Mouse (Mus musculus): ENCODE measurements around the gene Tex26. TPM values are rescaled to one million over a fixed set of nuclear protein-coding genes. Genes with fewer than 3 reads are reported as not detected.

The Tex26 gene
- polyA plus RNA-seq (2015; fragmentation: Nextera tagmentation; extraction: Ambion mirVana), result 0.14 and 0.23 TPM in 2 replicates

- peak within 1 kb of the TSS; percentile 32 for H3K9ac ChIP-seq (ENCODE audit: low read depth, low read length)
- H3K4me1 ChIP-seq (replicated peaks; ENCODE audit: insufficient read depth, low read length), result no peaks in the 10 kb centered on the region
- ATAC-seq (replicated peaks; ENCODE audit: low FRiP score, low read depth), result peak; percentile 91
- no peaks in the 10 kb centered on the region for H3K36me3 ChIP-seq (ENCODE audit: insufficient read depth, low read length)
- TF ChIP-seq CTCF (IDR thresholded peaks at IDR 0.05; ENCODE audit: low read depth), result no peak
- no peaks in the 10 kb centered on the region for H3K27me3 ChIP-seq (ENCODE audit: insufficient read depth, low read length)
- H3K9me3 ChIP-seq (replicated peaks; ENCODE audit: low read length), result no peaks in the 10 kb centered on the region
- DNase-seq (ENCODE audit: low spot score), result peak; percentile 88
- peak within 1 kb of the TSS; percentile 43; the same call in 1 of the 2 replicates for H3K27ac ChIP-seq
- under 1% methylated on average over 25 of the region's 25 CpGs for WGBS
- H3K4me3 ChIP-seq (replicated peaks; ENCODE audit: low read depth, low read length), result peak within 1 kb of the TSS; percentile 39
- H3K4me2 ChIP-seq (ENCODE audit: low read length), result peak within 1 kb of the TSS; percentile 83
Measured at GRCm38 (mm10) chr5:149439531-149440179, at the start of gene Tex26. Gene Tex26, plus strand, starts transcription at chr5:149439660.

GRCm38 (mm10) chr5:149391574-149392375 lies 47.7 kb upstream of the Tex26 start:
- Histone ChIP-seq H3K9me3 (replicated peaks; ENCODE audit: low read length) (peaks cover 3% of the 10 kb centered on the region), H3K4me3 (replicated peaks; ENCODE audit: low read depth, low read length) (no peak overlapping the region), H3K36me3 (ENCODE audit: insufficient read depth, low read length) (no peaks in the 10 kb centered on the region), H3K27me3 (ENCODE audit: insufficient read depth, low read length) (no peaks in the 10 kb centered on the region), H3K9ac (ENCODE audit: low read depth, low read length) (no peak overlapping the region), H3K27ac (0 out of 2 replicates have a peak overlapping the region, but pooled peaks have one; percentile 13), H3K4me1 (replicated peaks; ENCODE audit: insufficient read depth, low read length) (0 out of 2 replicates have a peak, but pooled peaks cover 7% of the 10 kb centered on the region), H3K4me2 (ENCODE audit: low read length) (no peak overlapping the region)
- TF ChIP-seq CTCF (IDR thresholded peaks at IDR 0.05; ENCODE audit: low read depth), result no peak
- DNase-seq (ENCODE audit: low spot score) (no peak), ATAC-seq (replicated peaks; ENCODE audit: low FRiP score, low read depth) (no peak)
- 31% methylated on average over 18 of the region's 18 CpGs for WGBS

- Histone ChIP-seq H3K4me2 (ENCODE audit: low read length) (no peak overlapping the region), H3K36me3 (ENCODE audit: insufficient read depth, low read length) (no peaks in the 10 kb centered on the region), H3K4me3 (replicated peaks; ENCODE audit: low read depth, low read length) (no peak overlapping the region), H3K9me3 (replicated peaks; ENCODE audit: low read length) (peaks cover 3% of the 10 kb centered on the region), H3K27me3 (ENCODE audit: insufficient read depth, low read length) (no peaks in the 10 kb centered on the region), H3K4me1 (replicated peaks; ENCODE audit: insufficient read depth, low read length) (0 out of 2 replicates have a peak, but pooled peaks cover 7% of the 10 kb centered on the region), H3K9ac (ENCODE audit: low read depth, low read length) (no peak overlapping the region), H3K27ac (no peak overlapping the region)
- TF ChIP-seq CTCF (IDR thresholded peaks at IDR 0.05; ENCODE audit: low read depth), result peak; percentile 25; the same call in 1 of the 2 replicates
- 64% methylated on average over 6 of the region's 6 CpGs for WGBS
- no peak for ATAC-seq (replicated peaks; ENCODE audit: low FRiP score, low read depth)
- no peak for DNase-seq (ENCODE audit: low spot score)
Measured at GRCm38 (mm10) chr5:149392420-149392988, 47.0 kb upstream of the Tex26 start.

GRCm38 (mm10) chr5:149401446-149401975 lies 37.9 kb upstream of the Tex26 start:
- TF ChIP-seq CTCF (IDR thresholded peaks at IDR 0.05; ENCODE audit: low read depth), result no peak
- no peak for ATAC-seq (replicated peaks; ENCODE audit: low FRiP score, low read depth)

GRCm38 (mm10) chr5:149402029-149402428 lies 37.4 kb upstream of the Tex26 start:
- Histone ChIP-seq H3K27ac (no peak overlapping the region), H3K4me1 (replicated peaks; ENCODE audit: insufficient read depth, low read length) (no peaks in the 10 kb centered on the region), H3K27me3 (ENCODE audit: insufficient read depth, low read length) (no peaks in the 10 kb centered on the region), H3K9ac (ENCODE audit: low read depth, low read length) (no peak overlapping the region), H3K36me3 (ENCODE audit: insufficient read depth, low read length) (no peaks in the 10 kb centered on the region), H3K4me2 (ENCODE audit: low read length) (no peak overlapping the region), H3K4me3 (replicated peaks; ENCODE audit: low read depth, low read length) (no peak overlapping the region), H3K9me3 (replicated peaks; ENCODE audit: low read length) (no peaks in the 10 kb centered on the region)
- ATAC-seq (replicated peaks; ENCODE audit: low FRiP score, low read depth), result no peak
- WGBS, result 86% methylated on average over 10 of the region's 10 CpGs
- DNase-seq (ENCODE audit: low spot score), result no peak
- TF ChIP-seq CTCF (IDR thresholded peaks at IDR 0.05; ENCODE audit: low read depth), result no peak

More at GRCm38 (mm10) chr5:149401446-149401975, 37.9 kb upstream of the Tex26 start:
- H3K36me3 ChIP-seq (ENCODE audit: insufficient read depth, low read length), result no peaks in the 10 kb centered on the region
- WGBS, result 88% methylated on average over 7 of the region's 7 CpGs
- H3K9ac ChIP-seq (ENCODE audit: low read depth, low read length), result no peak overlapping the region
- H3K4me3 ChIP-seq (replicated peaks; ENCODE audit: low read depth, low read length), result no peak overlapping the region
- H3K27me3 ChIP-seq (ENCODE audit: insufficient read depth, low read length), result no peaks in the 10 kb centered on the region
- H3K4me1 ChIP-seq (replicated peaks; ENCODE audit: insufficient read depth, low read length), result no peaks in the 10 kb centered on the region
- H3K27ac ChIP-seq, result no peak overlapping the region
- no peak overlapping the region for H3K4me2 ChIP-seq (ENCODE audit: low read length)
- DNase-seq (ENCODE audit: low spot score), result no peak
- no peaks in the 10 kb centered on the region for H3K9me3 ChIP-seq (replicated peaks; ENCODE audit: low read length)

- H3K9ac ChIP-seq (ENCODE audit: low read depth, low read length), result no peak overlapping the region
- H3K9me3 ChIP-seq (replicated peaks; ENCODE audit: low read length), result no peaks in the 10 kb centered on the region
- 51% methylated on average over 5 of the region's 5 CpGs for WGBS
- no peak overlapping the region for H3K4me3 ChIP-seq (replicated peaks; ENCODE audit: low read depth, low read length)
- ATAC-seq (replicated peaks; ENCODE audit: low FRiP score, low read depth), result no peak
- TF ChIP-seq CTCF (IDR thresholded peaks at IDR 0.05; ENCODE audit: low read depth), result no peak
- H3K4me2 ChIP-seq (ENCODE audit: low read length), result no peak overlapping the region
- H3K4me1 ChIP-seq (replicated peaks; ENCODE audit: insufficient read depth, low read length), result no peaks in the 10 kb centered on the region
- DNase-seq (ENCODE audit: low spot score), result peak; percentile 43
- H3K27me3 ChIP-seq (ENCODE audit: insufficient read depth, low read length), result no peaks in the 10 kb centered on the region
- H3K36me3 ChIP-seq (ENCODE audit: insufficient read depth, low read length), result no peaks in the 10 kb centered on the region
- H3K27ac ChIP-seq, result no peak overlapping the region
Measured at GRCm38 (mm10) chr5:149403386-149403785, 36.1 kb upstream of the Tex26 start.

Measured in kidney, postnatal 0 days (tissue).